Mouse (Mus musculus) heart, embryonic 15.5 days (tissue): ENCODE measurements around the gene Pcdh17. TPM values are rescaled to one million over a fixed set of nuclear protein-coding genes. Genes with fewer than 3 reads are reported as not detected.

Source experiments
- ATAC-seq: fragments of 200-750 bp; cut with Nextera tagmentation; replicated peaks from 2 replicates; pipeline ENCODE4 v1.8.0; 2017; ENCODE audit warnings: low read depth, moderate TSS enrichment; ENCODE audit not compliant: insufficient number of reproducible peaks, insufficient read depth, low FRiP score
- H3K27ac ChIP-seq: fragments of 300-500 bp; sonication (generic); 2 replicates; pipeline ENCODE4 v1.5.1; 2015; ENCODE audit warnings: mild to moderate bottlenecking, inconsistent platforms
- H3K27me3 ChIP-seq: fragments of 300-500 bp; sonication (generic); 2 replicates; pipeline ENCODE4 v1.6.1; 2015; ENCODE audit warnings: inconsistent platforms
- H3K36me3 ChIP-seq: fragments of 300-500 bp; sonication (generic); 2 replicates; pipeline ENCODE4 v1.6.1; 2015; ENCODE audit warnings: mild to moderate bottlenecking, inconsistent platforms
- H3K4me1 ChIP-seq: fragments of 300-500 bp; sonication (generic); replicated peaks from 2 replicates; pipeline ENCODE4 v1.6.1; 2015; ENCODE audit warnings: inconsistent platforms
- H3K4me2 ChIP-seq: fragments of 300-500 bp; sonication (generic); 2 replicates; pipeline ENCODE4 v1.6.1; 2015; ENCODE audit warnings: inconsistent platforms, mild to moderate bottlenecking, moderate library complexity
- H3K4me3 ChIP-seq: fragments of 300-500 bp; sonication (generic); 2 replicates; pipeline ENCODE4 v1.5.1; 2015; ENCODE audit warnings: mild to moderate bottlenecking, inconsistent platforms
- H3K9ac ChIP-seq: fragments of 300-500 bp; sonication (generic); 2 replicates; pipeline ENCODE4 v1.6.1; 2015; ENCODE audit warnings: mild to moderate bottlenecking, inconsistent platforms
- H3K9me3 ChIP-seq: fragments of 300-500 bp; sonication (generic); replicated peaks from 2 replicates; pipeline ENCODE4 v1.6.1; 2016; ENCODE audit warnings: inconsistent platforms
- WGBS: fragments of 180-500 bp; shearing (Covaris S2); methylation state at CpG from one replicate; pipeline ENCODE4 v1.1.7; 2015; ENCODE audit warnings: mixed read lengths; 5-methylcytosine and 5-hydroxymethylcytosine counted together
- polyA plus RNA-seq: library from polyadenylated mRNA; unstranded; fragments of >200 nt; fragmentation: Nextera tagmentation; extraction: Ambion mirVana; gene quantifications from 2 replicates; pipeline ENCODE4 v1.2.1, GENCODE M21; 2015

Pcdh17 gene
- polyA plus RNA-seq, 1 experiment from 2014 or later: 2.8 TPM

GRCm38 (mm10) chr14:84445503-84446410 lies 2.4 kb downstream of the Pcdh17 start:
- Histone ChIP-seq H3K4me3 (peak overlapping the region; percentile 69), H3K9ac (peak overlapping the region; percentile 43), H3K9me3 (no peaks in the 10 kb centered on the region), H3K4me1 (peaks cover 49% of the 10 kb centered on the region), H3K27ac (no peak overlapping the region), H3K36me3 (no peaks in the 10 kb centered on the region), H3K27me3 (peaks cover 34% of the 10 kb centered on the region), H3K4me2 (peak overlapping the region; percentile 94)
- WGBS: under 1% methylated on average over 59 of the region's 59 CpGs
- ATAC-seq: no peak

GRCm38 (mm10) chr14:84446411-84446915 lies 3.1 kb downstream of the Pcdh17 start:
- 7% methylated on average over 37 of the region's 37 CpGs for WGBS

GRCm38 (mm10) chr14:84446941-84447641 lies 3.7 kb downstream of the Pcdh17 start:
- H3K36me3 ChIP-seq: no peaks in the 10 kb centered on the region
- ATAC-seq: no peak
- WGBS: 8% methylated on average over 45 of the region's 45 CpGs
- peak overlapping the region; percentile 69 for H3K4me3 ChIP-seq
- H3K27me3 ChIP-seq: peaks cover 34% of the 10 kb centered on the region
- H3K9ac ChIP-seq: no peak overlapping the region
- no peak overlapping the region for H3K27ac ChIP-seq
- H3K4me2 ChIP-seq: peak overlapping the region; percentile 94
- peaks cover 49% of the 10 kb centered on the region for H3K4me1 ChIP-seq
- H3K9me3 ChIP-seq: no peaks in the 10 kb centered on the region

More at GRCm38 (mm10) chr14:84446411-84446915, 3.1 kb downstream of the Pcdh17 start:
- Histone ChIP-seq H3K9ac (no peak overlapping the region), H3K4me3 (peak overlapping the region; percentile 69), H3K4me1 (peaks cover 49% of the 10 kb centered on the region), H3K4me2 (peak overlapping the region; percentile 94), H3K27ac (no peak overlapping the region), H3K27me3 (peaks cover 34% of the 10 kb centered on the region), H3K9me3 (no peaks in the 10 kb centered on the region), H3K36me3 (no peaks in the 10 kb centered on the region)
- no peak for ATAC-seq

GRCm38 (mm10) chr14:84447661-84448380 lies 4.5 kb downstream of the Pcdh17 start:
- peak overlapping the region; percentile 94 for H3K4me2 ChIP-seq
- H3K4me1 ChIP-seq: peaks cover 49% of the 10 kb centered on the region
- no peak overlapping the region for H3K27ac ChIP-seq
- 4% methylated on average over 45 of the region's 45 CpGs for WGBS
- no peaks in the 10 kb centered on the region for H3K36me3 ChIP-seq
- no peaks in the 10 kb centered on the region for H3K9me3 ChIP-seq
- peak overlapping the region; percentile 12; the same call in 1 of the 2 replicates for H3K9ac ChIP-seq
- H3K27me3 ChIP-seq: peaks cover 34% of the 10 kb centered on the region
- ATAC-seq: no peak
- H3K4me3 ChIP-seq: peak overlapping the region; percentile 69

- Histone ChIP-seq H3K4me2 (peak overlapping the region; percentile 94), H3K4me3 (peak overlapping the region; percentile 69), H3K27me3 (peaks cover 34% of the 10 kb centered on the region), H3K9me3 (no peaks in the 10 kb centered on the region), H3K36me3 (no peaks in the 10 kb centered on the region), H3K4me1 (peaks cover 49% of the 10 kb centered on the region), H3K9ac (0 out of 2 replicates have a peak overlapping the region, but pooled peaks have one; percentile 25), H3K27ac (no peak overlapping the region)
- ATAC-seq: no peak
- 5% methylated on average over 15 of the region's 15 CpGs for WGBS
These were observed 5.0 kb downstream of the Pcdh17 start for GRCm38 (mm10) chr14:84448381-84448771.

- 56% methylated on average over 4 of the region's 4 CpGs for WGBS
- no peak for ATAC-seq
- Histone ChIP-seq H3K27ac (no peak overlapping the region), H3K4me3 (no peak overlapping the region), H3K27me3 (no peaks in the 10 kb centered on the region), H3K4me1 (no peaks in the 10 kb centered on the region), H3K36me3 (no peaks in the 10 kb centered on the region), H3K9ac (no peak overlapping the region), H3K4me2 (no peak overlapping the region), H3K9me3 (no peaks in the 10 kb centered on the region)
These were observed 10.9 kb downstream of the Pcdh17 start for GRCm38 (mm10) chr14:84454074-84454845.

GRCm38 (mm10) chr14:84475491-84475890 lies 32.1 kb downstream of the Pcdh17 start:
- Histone ChIP-seq H3K36me3 (no peaks in the 10 kb centered on the region), H3K9me3 (no peaks in the 10 kb centered on the region), H3K4me3 (no peak overlapping the region), H3K4me2 (no peak overlapping the region), H3K27ac (no peak overlapping the region), H3K9ac (no peak overlapping the region), H3K4me1 (no peaks in the 10 kb centered on the region), H3K27me3 (no peaks in the 10 kb centered on the region)
- WGBS: 60% methylated on average over 1 of the region's 1 CpGs
- ATAC-seq: no peak

- H3K9me3 ChIP-seq: no peaks in the 10 kb centered on the region
- no peak overlapping the region for H3K9ac ChIP-seq
- no peaks in the 10 kb centered on the region for H3K36me3 ChIP-seq
- 80% methylated on average over 8 of the region's 8 CpGs for WGBS
- ATAC-seq: no peak
- no peak overlapping the region for H3K4me3 ChIP-seq
- H3K27ac ChIP-seq: no peak overlapping the region
- H3K4me1 ChIP-seq: no peaks in the 10 kb centered on the region
- H3K4me2 ChIP-seq: no peak overlapping the region
- no peaks in the 10 kb centered on the region for H3K27me3 ChIP-seq
These were observed 33.0 kb downstream of the Pcdh17 start for GRCm38 (mm10) chr14:84476336-84476735.

GRCm38 (mm10) chr14:84476906-84477305 lies 33.5 kb downstream of the Pcdh17 start:
- Histone ChIP-seq H3K9me3 (no peaks in the 10 kb centered on the region), H3K4me3 (no peak overlapping the region), H3K9ac (no peak overlapping the region), H3K4me1 (no peaks in the 10 kb centered on the region), H3K4me2 (no peak overlapping the region), H3K27ac (no peak overlapping the region), H3K36me3 (no peaks in the 10 kb centered on the region), H3K27me3 (no peaks in the 10 kb centered on the region)
- 82% methylated on average over 4 of the region's 4 CpGs for WGBS
- no peak for ATAC-seq

GRCm38 (mm10) chr14:84477411-84477810 lies 34.0 kb downstream of the Pcdh17 start:
- H3K4me2 ChIP-seq: no peak overlapping the region
- H3K36me3 ChIP-seq: no peaks in the 10 kb centered on the region
- H3K4me1 ChIP-seq: no peaks in the 10 kb centered on the region
- H3K27ac ChIP-seq: no peak overlapping the region
- H3K9ac ChIP-seq: no peak overlapping the region
- no peaks in the 10 kb centered on the region for H3K27me3 ChIP-seq
- H3K9me3 ChIP-seq: no peaks in the 10 kb centered on the region
- no peak for ATAC-seq
- whole genome bisulfite sequencing: 64% methylated on average over 13 of the region's 13 CpGs
- H3K4me3 ChIP-seq: no peak overlapping the region
